Mouse (Mus musculus): ENCODE measurements around the gene Mtap. TPM values are rescaled to one million over a fixed set of nuclear protein-coding genes. Genes with fewer than 3 reads are reported as not detected.

Gene Mtap
- total RNA-seq, 2 experiments from 2014 or later, result 14.4 to 16.7 TPM

DNA sequence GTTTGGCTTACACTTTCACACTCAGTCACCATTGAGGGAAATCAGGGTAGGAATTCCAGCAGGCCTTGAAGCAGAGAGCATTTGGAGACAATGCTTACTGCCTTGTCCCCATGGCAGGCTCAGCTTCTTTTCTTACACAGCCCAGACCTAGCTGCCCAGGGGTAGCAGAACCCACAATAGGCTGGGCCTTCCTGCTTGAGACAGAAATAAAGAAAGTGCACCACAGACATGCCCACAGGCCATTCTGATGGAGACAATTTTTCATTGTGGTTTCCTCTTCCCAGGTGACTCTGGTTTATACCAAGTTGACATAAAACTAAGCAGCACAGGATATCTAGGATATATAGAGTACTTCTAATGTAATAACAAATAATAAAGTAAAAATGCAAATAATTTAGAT is 72.4 kb downstream of the Mtap start:
- DNase-seq (ENCODE audit: low spot score), result no peak

DNA sequence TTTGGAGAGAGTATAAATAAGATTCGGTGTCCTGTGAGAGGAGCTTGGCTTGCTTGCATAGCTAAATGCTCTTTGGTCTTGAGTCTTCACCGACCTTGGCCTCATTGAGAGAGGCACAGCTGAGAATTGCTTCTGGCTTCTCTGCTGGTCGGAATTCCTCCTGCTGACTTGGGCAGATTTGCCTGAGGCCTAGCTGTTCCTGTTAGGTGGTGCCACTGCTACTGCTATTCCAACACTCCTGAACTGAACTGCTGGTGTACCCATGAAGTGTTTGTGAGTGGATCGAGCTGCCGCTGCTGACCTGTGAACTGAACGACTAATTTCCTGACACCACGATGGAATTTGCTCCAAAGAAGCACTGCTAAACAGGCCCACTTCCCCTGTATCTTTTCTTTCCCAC is 73.4 kb downstream of the Mtap start:
- no peak for DNase-seq (ENCODE audit: low spot score)

DNA sequence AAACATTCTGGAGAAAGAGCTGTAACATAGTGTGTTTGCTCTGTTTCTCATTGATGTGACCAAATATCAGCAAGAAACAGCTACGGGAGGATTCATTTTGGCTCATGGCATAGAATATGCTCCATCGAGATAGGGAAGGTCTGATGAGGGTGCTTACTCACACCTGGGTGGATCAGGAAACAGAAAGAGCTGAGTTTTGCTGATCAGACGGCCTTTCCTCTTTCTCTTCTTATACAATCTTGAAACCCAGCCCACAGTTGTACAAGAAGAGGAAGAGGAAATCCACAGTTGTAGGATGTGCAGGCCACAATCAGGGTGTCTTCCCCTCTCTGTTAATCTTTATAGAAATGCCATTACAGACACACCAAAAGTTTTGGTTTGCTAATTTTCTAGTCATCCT is 75.3 kb downstream of the Mtap start:
- no peak for DNase-seq (ENCODE audit: low spot score)

Other genes starting within 250 kb of the Mtap start
- under 1 TPM; 0.37 to 0.45 TPM for gene Cdkn2a, start 157.5 kb downstream of the Mtap start, total RNA-seq (2021)
- 1 to 10 TPM; 1.2 to 1.4 TPM for gene Cdkn2b, start 173.9 kb downstream of the Mtap start, total RNA-seq (2021)